Mouse (Mus musculus): Measurements from ENCODE around the gene U2surp. TPM values are rescaled to one million over a fixed set of nuclear protein-coding genes. Genes with fewer than 3 reads are reported as not detected.

The U2surp gene
- 10 to 100 TPM; 52.4 to 55.9 TPM for total RNA-seq (2021)
- long read RNA-seq, experiment 1, full-length matches to known transcripts: 11 of 17 reads
- long read RNA-seq, experiment 1, partial matches to known transcripts: 3 of 17 reads
- long read RNA-seq, experiment 1, other reads (novel, unspliced or antisense): 3 of 17 reads
- long read RNA-seq, experiment 2, full-length matches to known transcripts: 4 of 29 reads
- long read RNA-seq, experiment 2, partial matches to known transcripts: 21 of 29 reads
- long read RNA-seq, experiment 2, other reads (novel, unspliced or antisense): 4 of 29 reads

- peak; percentile 91 to 93 for DNase-seq (ENCODE audit: low spot score in 2 of 2)
Measured at GRCm38 (mm10) chr9:95511472-95512330, at the start of gene U2surp. Gene U2surp, minus strand, starts transcription at chr9:95511996.

- peak in 1 of 2 experiments; percentile 18 for DNase-seq (ENCODE audit: low spot score in 2 of 2)
Measured at GRCm38 (mm10) chr9:95559936-95560735, 48.3 kb upstream of the U2surp start.

- DNase-seq (ENCODE audit: low spot score in 2 of 2): peak; percentile 31 to 43
Measured at GRCm38 (mm10) chr9:95559059-95559935, 47.5 kb upstream of the U2surp start, which contains the start of gene Paqr9. Gene Paqr9, plus strand, starts transcription at chr9:95559657.

GRCm38 (mm10) chr9:95558726-95559058 lies 46.9 kb upstream of the U2surp start:
- no peak for DNase-seq (ENCODE audit: low spot score in 2 of 2)

DNA sequence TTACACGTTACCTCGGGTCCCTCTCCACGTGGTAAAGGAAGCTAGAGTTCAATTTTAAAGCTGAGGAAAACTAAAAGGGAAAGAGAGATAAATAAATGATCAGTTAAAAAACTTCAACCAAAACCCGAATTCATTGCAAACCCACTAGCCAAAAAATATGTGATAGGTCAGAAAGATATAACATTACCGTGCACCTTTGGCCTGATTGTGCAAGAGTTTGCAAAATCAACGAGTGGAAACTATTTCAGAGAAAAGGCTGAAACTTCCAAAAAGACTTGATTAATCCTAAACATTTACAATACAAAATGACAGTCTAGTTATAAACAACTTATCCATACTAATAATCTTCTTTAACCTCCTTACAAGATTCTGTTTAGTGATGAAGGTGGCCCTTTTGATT lies 45.9 kb upstream of the U2surp start:
- DNase-seq (ENCODE audit: low spot score in 2 of 2): no peak

DNA sequence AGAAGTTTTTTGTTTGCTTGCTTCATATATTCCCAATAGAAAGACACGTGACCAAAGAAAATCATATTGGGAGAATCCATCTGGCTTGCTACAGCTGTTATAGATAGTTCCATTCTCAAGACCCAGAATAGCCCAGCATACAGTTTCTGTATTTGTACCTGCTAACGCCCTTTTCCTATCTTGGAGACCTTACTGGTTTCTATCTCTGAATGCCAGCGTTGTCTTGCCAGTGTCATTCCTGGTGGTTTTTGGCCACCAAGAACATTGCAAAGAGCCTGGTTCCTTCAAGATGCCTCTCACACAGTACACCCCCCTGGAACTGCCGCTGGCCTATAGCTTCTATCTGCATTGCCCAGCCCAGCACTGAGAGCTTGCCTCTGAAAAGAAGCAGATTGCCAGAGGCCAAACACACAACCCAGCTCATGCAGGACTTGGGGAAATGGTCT lies 44.3 kb upstream of the U2surp start:
- no peak for DNase-seq (ENCODE audit: low spot score in 2 of 2)

GRCm38 (mm10) chr9:95555233-95555740 lies 43.5 kb upstream of the U2surp start:
- no peak for DNase-seq (ENCODE audit: low spot score in 2 of 2)

GRCm38 (mm10) chr9:95554231-95555221 lies 42.7 kb upstream of the U2surp start:
- no peak for DNase-seq (ENCODE audit: low spot score in 2 of 2)

- DNase-seq (ENCODE audit: low spot score in 2 of 2): no peak
Measured at GRCm38 (mm10) chr9:95552175-95552705, 40.4 kb upstream of the U2surp start.

DNA sequence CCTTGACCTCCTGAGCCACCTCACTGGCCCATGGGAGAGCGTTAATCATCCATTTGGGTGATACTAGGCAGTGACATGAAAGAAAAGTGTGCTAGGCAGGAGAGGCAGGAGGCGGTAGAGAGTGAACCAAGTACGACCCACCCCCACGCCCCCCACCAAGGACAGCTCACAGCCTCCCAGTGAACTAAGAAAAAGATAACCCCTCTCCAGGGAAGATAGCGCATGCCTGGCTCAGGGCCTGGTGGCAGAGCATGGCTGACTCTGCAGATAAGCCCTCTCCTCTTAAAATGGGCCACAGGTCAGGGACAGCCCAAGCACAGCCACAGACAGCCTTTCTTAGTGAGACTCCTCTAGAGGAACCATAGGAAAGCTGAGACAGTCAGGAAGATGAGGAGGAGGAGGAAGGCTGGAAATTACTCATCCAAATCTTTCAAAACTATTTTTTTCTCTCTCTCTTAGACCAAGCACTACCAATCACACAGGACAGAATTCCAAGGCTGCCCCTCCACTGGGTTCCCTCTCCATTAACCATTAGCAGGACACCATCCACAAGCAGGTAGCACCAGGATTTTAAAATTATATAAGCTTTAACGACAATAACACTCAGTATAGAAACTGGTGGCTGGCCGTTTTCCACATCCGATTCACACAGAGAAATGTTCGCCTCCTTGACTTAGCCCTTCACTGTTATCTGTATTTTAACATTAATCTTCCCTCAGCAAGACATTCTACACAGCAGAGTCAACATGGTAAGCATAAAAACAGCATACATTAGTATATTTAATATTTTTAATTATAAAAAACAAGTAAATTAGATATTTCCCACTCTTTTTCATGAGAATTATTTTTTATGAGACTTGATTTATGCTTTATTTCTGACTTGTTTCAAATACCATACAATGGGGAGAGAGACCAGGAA lies 39.3 kb upstream of the U2surp start:
- DNase-seq (ENCODE audit: low spot score in 2 of 2): no peak

DNA sequence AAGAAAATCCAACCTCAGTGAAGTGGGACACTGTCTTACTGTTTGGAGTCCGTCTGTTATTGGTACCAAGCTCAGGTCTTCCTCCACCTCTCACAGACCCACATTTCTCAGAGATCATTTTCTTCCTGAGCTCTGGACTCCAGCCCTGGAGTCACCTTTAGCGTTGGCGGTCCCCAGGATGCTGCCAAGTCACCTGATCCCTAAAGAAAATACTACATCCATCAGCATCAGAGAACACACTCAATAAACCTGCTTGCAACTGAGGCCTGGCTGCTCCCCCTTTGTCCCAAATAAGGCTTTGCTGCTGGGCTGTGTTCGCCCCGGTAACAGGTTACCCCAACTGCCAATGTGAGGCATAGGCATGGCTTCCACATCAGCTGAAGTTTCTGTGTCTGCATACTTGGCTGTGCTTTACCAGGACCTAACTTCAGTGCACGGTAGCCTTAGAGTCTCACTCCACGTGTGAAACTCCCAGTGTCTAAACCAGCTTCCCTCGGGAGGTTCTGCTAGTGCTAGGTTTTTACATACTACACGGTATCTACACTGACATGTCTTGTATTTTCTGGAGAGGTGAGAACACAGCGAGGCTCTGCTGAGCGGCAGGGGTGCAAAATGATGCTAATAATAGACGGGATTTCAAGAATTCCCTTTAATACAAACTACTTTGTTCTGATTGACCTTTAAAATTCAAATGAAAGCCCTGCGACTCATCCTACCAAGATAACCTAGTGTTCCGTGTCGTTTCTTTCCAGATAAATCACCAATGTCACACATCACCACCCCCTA lies 38.0 kb upstream of the U2surp start:
- no peak for DNase-seq (ENCODE audit: low spot score in 2 of 2)

DNA sequence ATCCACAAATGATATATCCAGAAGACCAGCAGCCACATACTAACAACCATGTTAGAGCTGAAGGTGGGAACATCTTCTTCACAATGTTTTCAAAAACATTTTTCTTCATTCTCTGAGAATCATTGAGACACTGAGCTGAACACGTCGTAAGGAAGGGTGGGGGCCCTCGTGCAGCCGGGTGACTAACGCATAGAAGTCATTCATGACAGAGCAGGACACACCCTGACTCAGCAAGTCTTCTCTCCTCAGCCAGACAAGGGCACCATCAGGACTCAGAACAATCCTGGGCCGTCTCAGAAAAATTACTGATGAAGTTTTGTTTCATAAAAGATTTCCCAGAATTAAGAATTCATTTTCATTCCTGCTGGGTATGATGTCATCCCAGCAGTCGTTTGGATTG lies 34.9 kb upstream of the U2surp start:
- DNase-seq (ENCODE audit: low spot score in 2 of 2): no peak

GRCm38 (mm10) chr9:95544598-95544997 lies 32.8 kb upstream of the U2surp start:
- no peak for DNase-seq (ENCODE audit: low spot score in 2 of 2)

GRCm38 (mm10) chr9:95542475-95542874 lies 30.7 kb upstream of the U2surp start:
- DNase-seq (ENCODE audit: low spot score in 2 of 2): no peak

- no peak for DNase-seq (ENCODE audit: low spot score in 2 of 2)
Measured at GRCm38 (mm10) chr9:95541650-95542432, 30.0 kb upstream of the U2surp start.

- DNase-seq (ENCODE audit: low spot score in 2 of 2): no peak
Measured at GRCm38 (mm10) chr9:95541208-95541607, 29.4 kb upstream of the U2surp start.
